21 mouse cellular contexts compared by ENCODE assay signal in genomic region chr7:6797408-6797807, GRCm38 (mm10).
A peak's percentile ranks its signal among the peaks of the same experiment; 100 is the strongest.
DNase-seq lines count a peak whose midpoint lies in the region; ATAC-seq and TF ChIP-seq lines count a peak whose summit lies in the region.
"Had no signal": no experiment of that assay in that cellular context is flagged by ENCODE, and none has a peak within 500 bp of the region (broad histone marks: within the 10 kb centered on the region; RNA-seq: fewer than 3 reads in every experiment).

No protein-coding gene starts in this region.

- H3K36me3 ChIP-seq in heart, embryonic 12.5 days, result no peaks in the 10 kb centered on the region
- H3K36me3 ChIP-seq in kidney, embryonic 14.5 days (ENCODE audit: control insufficient read depth, insufficient read depth, low read length), result no peaks in the 10 kb centered on the region
- no peaks in the 10 kb centered on the region for H3K36me3 ChIP-seq in embryonic facial prominence, embryonic 10.5 days (replicated peaks)
- H3K36me3 ChIP-seq in limb, embryonic 10.5 days, result peaks cover 7% of the 10 kb centered on the region
- H3K36me3 ChIP-seq: embryonic facial prominence, embryonic 13.5 days; G1E; hindbrain, embryonic 12.5 days; liver, embryonic 15.5 days; midbrain, embryonic 12.5 days had no signal

- no peak for DNase-seq in heart, adult 9 months (ENCODE audit: low spot score in 2 of 2)
- DNase-seq in kidney, postnatal 10 days, result no peak
- no peak for DNase-seq in embryonic facial prominence, embryonic 10.5 days (ENCODE audit: low spot score)
- DNase-seq in limb, embryonic 10.5 days (ENCODE audit: low spot score), result no peak
- no peak for DNase-seq in gastrocnemius, adult 2 months
- DNase-seq in urinary bladder, adult 2 months (ENCODE audit: low spot score), result no peak
- DNase-seq: adrenal gland, postnatal 10 days; cerebellum, adult 9-11 months; forebrain, postnatal 0 days; right cerebral cortex, postnatal 14 days; thymus, postnatal 14 days had no signal

- H3K4me1 ChIP-seq in heart, embryonic 12.5 days (replicated peaks), result peaks cover 24% of the 10 kb centered on the region
- H3K4me1 ChIP-seq in kidney, embryonic 14.5 days (ENCODE audit: control insufficient read depth, insufficient read depth, low read length), result peaks cover 11% of the 10 kb centered on the region
- H3K4me1 ChIP-seq in embryonic facial prominence, embryonic 10.5 days, result peaks cover 26% of the 10 kb centered on the region
- peaks cover 57% of the 10 kb centered on the region for H3K4me1 ChIP-seq in limb, embryonic 10.5 days
- H3K4me1 ChIP-seq: midbrain, embryonic 12.5 days had no signal

- no peak overlapping the region for H3K4me2 ChIP-seq in heart, embryonic 12.5 days
- no peak overlapping the region for H3K4me2 ChIP-seq in kidney, embryonic 14.5 days (replicated peaks; ENCODE audit: low read depth, low read length)
- H3K4me2 ChIP-seq: embryonic facial prominence, embryonic 13.5 days; hindbrain, embryonic 12.5 days; liver, embryonic 15.5 days; midbrain, embryonic 12.5 days had no signal

- H3K9me3 ChIP-seq in heart, embryonic 12.5 days (replicated peaks), result no peaks in the 10 kb centered on the region
- no peaks in the 10 kb centered on the region for H3K9me3 ChIP-seq in kidney, embryonic 14.5 days (ENCODE audit: control insufficient read depth, low read length)
- peaks cover 5% of the 10 kb centered on the region; the same call in 1 of the 2 replicates for H3K9me3 ChIP-seq in embryonic facial prominence, embryonic 10.5 days
- no peaks in the 10 kb centered on the region; the same call in 1 of the 2 replicates for H3K9me3 ChIP-seq in limb, embryonic 10.5 days (replicated peaks)
- H3K9me3 ChIP-seq: embryonic facial prominence, embryonic 13.5 days; G1E; hindbrain, embryonic 12.5 days; midbrain, embryonic 12.5 days had no signal

- peak overlapping the region; percentile 49; the same call in 1 of the 2 replicates for H3K27ac ChIP-seq in heart, embryonic 12.5 days (ENCODE audit: poor library complexity, severe bottlenecking)
- peak overlapping the region; percentile 56 for H3K27ac ChIP-seq in kidney, embryonic 14.5 days (ENCODE audit: low read depth, low read length)
- peak overlapping the region; percentile 36 for H3K27ac ChIP-seq in embryonic facial prominence, embryonic 10.5 days (replicated peaks)
- H3K27ac ChIP-seq in limb, embryonic 10.5 days, result peak overlapping the region; percentile 87
- no peak overlapping the region for H3K27ac ChIP-seq in gastrocnemius, adult 2 months
- H3K27ac ChIP-seq: embryonic facial prominence, embryonic 13.5 days; hindbrain, embryonic 12.5 days; liver, embryonic 15.5 days; midbrain, embryonic 12.5 days had no signal

- H3K27me3 ChIP-seq in heart, embryonic 12.5 days (replicated peaks), result no peaks in the 10 kb centered on the region
- H3K27me3 ChIP-seq in kidney, embryonic 14.5 days (ENCODE audit: control insufficient read depth, insufficient read depth, low read length), result no peaks in the 10 kb centered on the region
- no peaks in the 10 kb centered on the region for H3K27me3 ChIP-seq in embryonic facial prominence, embryonic 10.5 days (replicated peaks; ENCODE audit: low read depth, poor library complexity, severe bottlenecking)
- no peaks in the 10 kb centered on the region for H3K27me3 ChIP-seq in limb, embryonic 10.5 days (ENCODE audit: low read depth, poor library complexity, severe bottlenecking)
- H3K27me3 ChIP-seq: embryonic facial prominence, embryonic 13.5 days; hindbrain, embryonic 12.5 days; liver, embryonic 15.5 days; midbrain, embryonic 12.5 days had no signal

- 30% methylated on average over 2 of the region's 2 CpGs for WGBS in heart, embryonic 12.5 days
- 32% methylated on average over 2 of the region's 2 CpGs for WGBS in kidney, embryonic 14.5 days
- WGBS in embryonic facial prominence, embryonic 10.5 days, result 78% methylated on average over 2 of the region's 2 CpGs
- 53% methylated on average over 2 of the region's 2 CpGs for WGBS in limb, embryonic 10.5 days

- intact Hi-C loops in gastrocnemius, adult 2 months (cut with DNase I), result no loop called here

- H3K9ac ChIP-seq in heart, embryonic 12.5 days, result no peak overlapping the region
- no peak overlapping the region for H3K9ac ChIP-seq in kidney, embryonic 14.5 days (ENCODE audit: low read depth, low read length)
- H3K9ac ChIP-seq: embryonic facial prominence, embryonic 13.5 days; forebrain, postnatal 0 days; hindbrain, embryonic 12.5 days; liver, embryonic 15.5 days; midbrain, embryonic 12.5 days had no signal

- TF ChIP-seq CTCF in gastrocnemius, adult 2 months (IDR thresholded peaks at IDR 0.05), result no peak

- peak; percentile 57; the same call in 1 of the 2 replicates for ATAC-seq in heart, embryonic 12.5 days (ENCODE audit: insufficient number of reproducible peaks, low FRiP score)
- peak; percentile 67; the same call in 1 of the 2 replicates for ATAC-seq in kidney, embryonic 14.5 days (ENCODE audit: low FRiP score, low TSS enrichment)
- ATAC-seq: activated CD4-positive, CD25-positive, alpha-beta regulatory T cell, adult 4 months; forebrain, postnatal 0 days; inflammation-experienced regulatory T-cells, adult 6 months; lung, postnatal 0 days had no signal

- no peak overlapping the region for H3K4me3 ChIP-seq in heart, embryonic 12.5 days
- H3K4me3 ChIP-seq in kidney, embryonic 14.5 days (ENCODE audit: low read length), result no peak overlapping the region
- H3K4me3 ChIP-seq in embryonic facial prominence, embryonic 10.5 days, result no peak overlapping the region
- H3K4me3 ChIP-seq in limb, embryonic 10.5 days, result no peak overlapping the region
- H3K4me3 ChIP-seq in gastrocnemius, adult 2 months, result no peak overlapping the region
- H3K4me3 ChIP-seq: embryonic facial prominence, embryonic 13.5 days; hindbrain, embryonic 12.5 days; liver, embryonic 15.5 days; midbrain, embryonic 12.5 days had no signal
